Mouse (Mus musculus): ENCODE data around the gene Zfp628. TPM values are rescaled to one million over a fixed set of nuclear protein-coding genes. Genes with fewer than 3 reads are reported as not detected.

Gene Zfp628
- total and polyA plus RNA-seq, 2 experiments from 2014 or later = 6.0 to 9.2 TPM

DNA sequence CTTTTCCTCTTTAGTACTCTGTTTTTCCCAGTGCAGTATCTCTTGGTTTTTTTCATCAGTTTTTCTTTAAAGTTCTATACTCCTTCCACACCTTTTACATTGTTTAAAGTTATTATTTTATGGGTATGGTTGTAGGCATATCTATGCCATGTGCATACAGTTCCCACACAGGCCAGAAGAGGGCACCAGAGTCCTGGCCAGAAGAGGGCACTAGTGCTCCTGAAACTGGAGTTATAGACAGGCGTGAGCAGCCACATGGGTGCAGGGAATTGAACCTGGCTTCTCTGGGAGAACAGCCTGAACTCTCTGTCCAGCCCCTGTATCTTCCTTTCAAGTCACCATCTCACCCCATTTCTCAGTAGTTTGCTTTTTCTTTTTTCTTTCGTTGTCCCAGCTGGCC is 23.4 kb downstream of the Zfp628 start:
- Histone ChIP-seq H3K4me3 (ENCODE audit: low read depth, low read length) (no peak overlapping the region), H3K36me3 (ENCODE audit: insufficient read depth) (no peaks in the 10 kb centered on the region), H3K27ac (ENCODE audit: low read depth, low read length) (no peak overlapping the region), H3K9me3 (ENCODE audit: low read length) (no peaks in the 10 kb centered on the region), H3K4me1 (ENCODE audit: insufficient read depth) (no peaks in the 10 kb centered on the region), H3K27me3 (ENCODE audit: insufficient read depth, low read length) (no peaks in the 10 kb centered on the region), H3K4me2 (ENCODE audit: low read depth) (no peak overlapping the region), H3K9ac (no peak overlapping the region)
- 40% methylated on average over 2 of the region's 2 CpGs for whole genome bisulfite sequencing
- peak; percentile 88 for TF ChIP-seq CTCF (IDR thresholded peaks at IDR 0.05; ENCODE audit: low read depth)
- peak; percentile 62 for DNase-seq
- no peak for ATAC-seq

DNA sequence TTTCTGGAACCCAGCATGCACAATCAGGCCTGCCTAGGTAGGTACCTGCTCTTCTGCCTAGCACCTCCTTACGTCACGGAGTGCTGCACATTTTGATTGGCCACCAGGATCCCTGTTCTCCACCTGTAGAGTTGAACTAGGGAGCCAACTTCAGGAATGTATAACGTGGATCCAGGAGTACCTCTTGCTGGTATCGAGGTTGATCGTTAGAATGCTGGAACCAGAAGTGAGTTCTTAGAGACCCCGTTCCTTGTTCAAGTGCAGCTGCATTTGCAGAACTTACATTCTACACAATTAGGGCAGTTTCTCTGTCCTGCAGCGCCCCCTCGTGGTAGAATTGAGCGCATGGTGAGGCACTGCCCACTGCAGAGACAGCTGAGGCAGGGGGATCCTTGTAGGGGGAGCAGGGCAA is 25.1 kb downstream of the Zfp628 start:
- H3K4me3 ChIP-seq (ENCODE audit: low read depth, low read length) = no peak overlapping the region
- H3K4me2 ChIP-seq (ENCODE audit: low read depth) = no peak overlapping the region
- DNase-seq (peak; percentile 85), ATAC-seq (peak; percentile 53; the same call in 1 of the 2 replicates)
- no peaks in the 10 kb centered on the region for H3K27me3 ChIP-seq (ENCODE audit: insufficient read depth, low read length)
- TF ChIP-seq CTCF (IDR thresholded peaks at IDR 0.05; ENCODE audit: low read depth) = peak; percentile 85
- no peaks in the 10 kb centered on the region for H3K4me1 ChIP-seq (ENCODE audit: insufficient read depth)
- 20% methylated on average over 9 of the region's 9 CpGs for WGBS
- no peaks in the 10 kb centered on the region for H3K36me3 ChIP-seq (ENCODE audit: insufficient read depth)
- no peak overlapping the region for H3K27ac ChIP-seq (ENCODE audit: low read depth, low read length)
- H3K9ac ChIP-seq = no peak overlapping the region
- H3K9me3 ChIP-seq (ENCODE audit: low read length) = no peaks in the 10 kb centered on the region

DNA sequence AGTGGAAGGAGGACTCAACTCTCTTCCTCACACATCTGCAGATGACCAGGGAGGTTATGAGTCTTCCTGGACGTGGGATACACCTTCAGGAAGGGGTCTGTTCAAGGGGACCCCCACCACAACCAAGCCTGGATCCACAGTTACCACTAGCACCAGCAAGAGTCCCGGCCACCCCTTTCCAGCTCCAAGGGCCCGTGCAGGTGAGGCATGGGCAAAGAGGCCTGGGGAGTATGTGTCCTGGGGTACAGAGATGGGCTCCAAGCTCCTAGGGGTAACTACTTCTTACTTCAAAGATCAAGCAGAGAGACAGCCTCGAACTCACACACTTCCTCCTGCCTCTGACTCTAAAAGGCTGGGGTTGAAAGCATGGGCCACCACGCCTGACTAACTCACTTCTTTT is 27.7 kb downstream of the Zfp628 start:
- WGBS = 55% methylated on average over 5 of the region's 5 CpGs
- TF ChIP-seq CTCF (IDR thresholded peaks at IDR 0.05; ENCODE audit: low read depth) = no peak
- H3K27ac ChIP-seq (ENCODE audit: low read depth, low read length) = no peak overlapping the region
- no peaks in the 10 kb centered on the region for H3K4me1 ChIP-seq (ENCODE audit: insufficient read depth)
- no peak overlapping the region for H3K4me3 ChIP-seq (ENCODE audit: low read depth, low read length)
- no peaks in the 10 kb centered on the region for H3K36me3 ChIP-seq (ENCODE audit: insufficient read depth)
- no peak overlapping the region for H3K4me2 ChIP-seq (ENCODE audit: low read depth)
- DNase-seq (no peak), ATAC-seq (no peak)
- no peaks in the 10 kb centered on the region for H3K9me3 ChIP-seq (ENCODE audit: low read length)
- H3K9ac ChIP-seq = no peak overlapping the region
- no peaks in the 10 kb centered on the region for H3K27me3 ChIP-seq (ENCODE audit: insufficient read depth, low read length)

DNA sequence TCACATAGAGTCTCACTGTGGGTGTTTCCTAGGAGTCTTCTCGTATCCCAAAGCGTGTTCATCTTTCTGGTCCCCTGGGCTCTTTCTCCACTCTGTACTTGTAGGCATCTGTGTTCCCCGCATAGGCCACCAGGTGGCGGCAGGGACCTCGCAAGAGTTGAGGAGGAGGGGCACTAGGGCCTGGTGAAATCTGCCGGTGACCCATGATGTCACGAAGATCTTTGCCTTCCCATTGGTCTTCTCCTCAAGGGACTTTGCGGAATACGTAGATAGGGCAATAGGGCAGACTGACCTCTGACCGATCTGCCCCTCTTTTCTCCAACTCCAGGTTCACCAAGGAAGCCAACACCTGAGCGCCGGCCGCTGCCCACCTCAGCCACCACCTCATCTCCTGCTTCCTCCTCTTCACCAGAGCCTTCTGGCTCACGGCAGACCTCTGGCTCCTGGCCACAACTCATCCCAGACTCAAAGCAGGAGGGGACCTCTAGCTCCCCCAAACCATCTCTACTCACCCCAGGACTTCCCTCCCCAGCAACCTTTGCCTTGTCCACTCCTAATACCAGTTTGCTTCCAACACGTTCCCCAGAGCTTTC is 28.3 kb downstream of the Zfp628 start:
- peak; percentile 88 for DNase-seq
- Histone ChIP-seq H3K9me3 (ENCODE audit: low read length) (no peaks in the 10 kb centered on the region), H3K4me1 (ENCODE audit: insufficient read depth) (no peaks in the 10 kb centered on the region), H3K4me3 (ENCODE audit: low read depth, low read length) (peak overlapping the region; percentile 29), H3K36me3 (ENCODE audit: insufficient read depth) (no peaks in the 10 kb centered on the region), H3K9ac (no peak overlapping the region), H3K27ac (ENCODE audit: low read depth, low read length) (no peak overlapping the region), H3K27me3 (ENCODE audit: insufficient read depth, low read length) (no peaks in the 10 kb centered on the region), H3K4me2 (ENCODE audit: low read depth) (peak overlapping the region; percentile 46)
- 15% methylated on average over 15 of the region's 15 CpGs for WGBS
- TF ChIP-seq CTCF (IDR thresholded peaks at IDR 0.05; ENCODE audit: low read depth) = peak; percentile 92
- peak; percentile 89 for ATAC-seq

DNA sequence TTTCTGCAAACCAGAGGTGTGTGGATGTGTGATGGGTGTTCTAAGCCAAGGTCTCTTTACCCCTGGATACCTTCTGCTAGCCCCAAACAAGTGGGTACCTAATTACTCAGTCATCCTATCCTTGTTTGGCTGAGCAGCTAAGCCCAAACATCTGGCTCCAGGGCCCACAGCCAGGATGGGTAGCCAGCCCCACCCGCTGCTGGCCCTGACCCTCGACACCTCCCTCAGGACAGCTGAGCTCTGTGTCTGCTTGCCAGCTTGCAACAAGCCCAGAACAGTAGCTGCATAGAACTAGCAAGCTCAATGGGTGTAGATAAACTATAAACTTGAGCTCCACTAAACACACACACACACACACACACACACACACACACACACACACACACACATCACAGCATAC is 32.8 kb downstream of the Zfp628 start:
- ATAC-seq (no peak), DNase-seq (no peak)
- Histone ChIP-seq H3K9ac (no peak overlapping the region), H3K36me3 (ENCODE audit: insufficient read depth) (no peaks in the 10 kb centered on the region), H3K27me3 (ENCODE audit: insufficient read depth, low read length) (no peaks in the 10 kb centered on the region), H3K4me1 (ENCODE audit: insufficient read depth) (no peaks in the 10 kb centered on the region), H3K4me3 (ENCODE audit: low read depth, low read length) (no peak overlapping the region), H3K9me3 (ENCODE audit: low read length) (no peaks in the 10 kb centered on the region), H3K4me2 (ENCODE audit: low read depth) (no peak overlapping the region), H3K27ac (ENCODE audit: low read depth, low read length) (no peak overlapping the region)
- no peak for TF ChIP-seq CTCF (IDR thresholded peaks at IDR 0.05; ENCODE audit: low read depth)
- 53% methylated on average over 2 of the region's 2 CpGs for WGBS

DNA sequence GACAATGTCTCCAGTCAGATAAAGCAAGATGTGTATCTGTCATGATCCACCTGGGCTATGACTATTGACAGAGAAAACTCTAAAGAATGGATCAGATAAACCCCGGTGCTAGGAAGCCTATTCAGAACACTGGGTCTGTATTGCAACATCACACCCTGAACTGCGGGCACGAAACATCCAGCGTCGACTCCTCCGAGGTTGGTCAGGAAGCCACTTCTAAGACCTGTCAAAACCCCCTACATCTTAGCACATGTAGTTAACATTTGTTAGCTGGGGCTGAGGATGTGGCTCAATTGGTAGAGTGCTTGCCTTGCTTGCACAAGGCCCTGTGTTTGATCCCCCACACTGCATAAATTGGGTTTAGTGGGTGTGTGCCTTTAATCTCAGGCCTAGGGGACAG is 33.4 kb downstream of the Zfp628 start:
- Histone ChIP-seq H3K36me3 (ENCODE audit: insufficient read depth) (no peaks in the 10 kb centered on the region), H3K9me3 (ENCODE audit: low read length) (no peaks in the 10 kb centered on the region), H3K27me3 (ENCODE audit: insufficient read depth, low read length) (no peaks in the 10 kb centered on the region), H3K4me1 (ENCODE audit: insufficient read depth) (no peaks in the 10 kb centered on the region), H3K4me3 (ENCODE audit: low read depth, low read length) (no peak overlapping the region), H3K4me2 (ENCODE audit: low read depth) (no peak overlapping the region), H3K9ac (no peak overlapping the region), H3K27ac (ENCODE audit: low read depth, low read length) (no peak overlapping the region)
- no peak for TF ChIP-seq CTCF (IDR thresholded peaks at IDR 0.05; ENCODE audit: low read depth)
- ATAC-seq (no peak), DNase-seq (no peak)
- WGBS = 84% methylated on average over 6 of the region's 6 CpGs

DNA sequence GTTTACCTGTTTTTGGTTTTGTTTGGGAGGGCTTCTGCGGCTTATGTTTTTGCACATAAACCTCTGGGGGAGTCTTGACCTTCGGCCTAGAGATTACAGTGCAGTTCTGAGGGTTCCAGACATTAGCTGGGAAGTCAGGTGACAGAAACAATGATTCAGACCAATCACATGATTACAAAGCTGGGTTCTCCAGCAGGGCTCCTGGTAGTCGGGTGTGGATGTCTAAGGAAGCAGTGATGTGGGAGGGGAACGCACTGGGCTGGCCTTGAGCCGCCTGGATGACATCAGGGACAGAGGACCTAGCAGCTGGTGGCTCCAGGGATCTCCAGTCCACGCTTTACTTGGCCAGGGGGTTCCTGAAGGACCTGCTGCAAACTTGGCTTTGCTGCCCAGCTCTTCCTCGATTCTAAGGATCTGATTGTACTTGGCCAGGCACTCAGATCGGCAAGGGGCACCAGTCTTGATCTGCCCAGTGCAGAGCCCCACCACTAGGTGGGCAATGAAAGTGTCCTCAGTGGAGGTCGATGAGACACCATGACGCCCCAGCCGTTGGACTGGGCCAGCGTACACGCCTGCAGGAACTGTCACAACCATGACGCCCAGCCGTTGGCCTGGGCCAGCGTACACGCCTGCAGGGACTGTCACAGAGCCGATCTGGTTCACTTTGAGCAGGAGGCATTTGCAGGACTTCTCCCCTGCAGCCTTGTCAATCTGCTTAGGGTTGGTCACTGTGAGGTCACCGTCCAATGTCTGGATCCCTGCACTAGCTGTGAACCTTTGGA is 35.7 kb downstream of the Zfp628 start:
- Histone ChIP-seq H3K27ac (ENCODE audit: low read depth, low read length) (no peak overlapping the region), H3K4me2 (ENCODE audit: low read depth) (no peak overlapping the region), H3K4me1 (ENCODE audit: insufficient read depth) (no peaks in the 10 kb centered on the region), H3K9ac (no peak overlapping the region), H3K27me3 (ENCODE audit: insufficient read depth, low read length) (no peaks in the 10 kb centered on the region), H3K36me3 (ENCODE audit: insufficient read depth) (no peaks in the 10 kb centered on the region), H3K9me3 (ENCODE audit: low read length) (no peaks in the 10 kb centered on the region), H3K4me3 (ENCODE audit: low read depth, low read length) (no peak overlapping the region)
- ATAC-seq (no peak), DNase-seq (no peak)
- no peak for TF ChIP-seq CTCF (IDR thresholded peaks at IDR 0.05; ENCODE audit: low read depth)
- WGBS = 88% methylated on average over 19 of the region's 19 CpGs

Data from forebrain, postnatal 0 days (tissue).